Mouse (Mus musculus) forebrain, embryonic 16.5 days (tissue): ENCODE data around the gene Cacng7. TPM values are rescaled to one million over a fixed set of nuclear protein-coding genes. Genes with fewer than 3 reads are reported as not detected.
"Not testable (repeated sequence)": the region's sequence is repeated elsewhere in the genome, so short reads cannot be mapped to it uniquely, and the experiment has no call there.

Experiments used
- ATAC-seq: fragments of 200-750 bp; cut with Nextera tagmentation; 2 replicates; pipeline ENCODE4 v1.8.0; 2017; ENCODE audit warnings: mild to moderate bottlenecking, moderate library complexity
- H3K27ac ChIP-seq: fragments of 300-500 bp; sonication (generic); 2 replicates; pipeline ENCODE4 v1.5.1; 2014; ENCODE audit warnings: low read length, control low read depth
- H3K27me3 ChIP-seq: fragments of 300-500 bp; sonication (generic); replicated peaks from 2 replicates; pipeline ENCODE4 v1.6.1; 2014; ENCODE audit warnings: low read length; ENCODE audit not compliant: control insufficient read depth, insufficient read depth
- H3K36me3 ChIP-seq: fragments of 300-500 bp; sonication (generic); 2 replicates; pipeline ENCODE4 v1.6.1; 2014; ENCODE audit not compliant: control insufficient read depth, insufficient read depth
- H3K4me1 ChIP-seq: fragments of 300-500 bp; sonication (generic); replicated peaks from 2 replicates; pipeline ENCODE4 v1.6.1; 2014; ENCODE audit warnings: low read length; ENCODE audit not compliant: control insufficient read depth, insufficient read depth
- H3K4me2 ChIP-seq: fragments of 300-500 bp; sonication (generic); 2 replicates; pipeline ENCODE4 v1.6.1; 2014; ENCODE audit warnings: mild to moderate bottlenecking, low read length, control low read depth
- H3K4me3 ChIP-seq: fragments of 300-500 bp; sonication (generic); replicated peaks from 2 replicates; pipeline ENCODE4 v1.5.1; 2014; ENCODE audit warnings: mild to moderate bottlenecking, low read length, control low read depth
- H3K9ac ChIP-seq: fragments of 300-500 bp; sonication (generic); replicated peaks from 2 replicates; pipeline ENCODE4 v1.6.1; 2014; ENCODE audit warnings: low read depth, low read length, control low read depth
- H3K9me3 ChIP-seq: fragments of 300-500 bp; sonication (generic); 2 replicates; pipeline ENCODE4 v1.6.1; 2016; ENCODE audit warnings: low read length; ENCODE audit not compliant: control insufficient read depth
- WGBS: fragments of 180-500 bp; shearing (Covaris S2); extraction: QIAGEN DNeasy Blood & Tissue Kit; methylation state at CpG from one replicate; pipeline ENCODE4 v1.1.7; 2014; 5-methylcytosine and 5-hydroxymethylcytosine counted together
- polyA plus RNA-seq: library from polyadenylated mRNA; unstranded; fragments of >200 nt; fragmentation: Nextera tagmentation; extraction: Ambion mirVana; gene quantifications from 2 replicates; pipeline ENCODE4 v1.2.1, GENCODE M21; 2015

Cacng7 gene
- polyA plus RNA-seq, 1 experiment from 2014 or later: 4.3 TPM

- H3K36me3 ChIP-seq: peaks cover 8% of the 10 kb centered on the region
- ATAC-seq: no peak
- H3K9ac ChIP-seq: no peak overlapping the region
- no peak overlapping the region for H3K4me2 ChIP-seq
- WGBS: 81% methylated on average over 3 of the region's 3 CpGs
- H3K4me3 ChIP-seq: no peak overlapping the region
- no peaks in the 10 kb centered on the region for H3K27me3 ChIP-seq
- peaks cover 27% of the 10 kb centered on the region for H3K4me1 ChIP-seq
- H3K9me3 ChIP-seq: no peaks in the 10 kb centered on the region
- no peak overlapping the region for H3K27ac ChIP-seq
Measured at GRCm38 (mm10) chr7:3291764-3292163, 41.0 kb upstream of the Cacng7 start.

GRCm38 (mm10) chr7:3292271-3292670, 40.5 kb upstream of the Cacng7 start:
- not testable (repeated sequence) for H3K9ac ChIP-seq, H3K27me3 ChIP-seq, H3K4me3 ChIP-seq, H3K9me3 ChIP-seq, H3K4me2 ChIP-seq, H3K27ac ChIP-seq, ATAC-seq
- WGBS: 82% methylated on average over 12 of the region's 12 CpGs
- Histone ChIP-seq H3K36me3 (peaks cover 12% of the 10 kb centered on the region), H3K4me1 (peaks cover 27% of the 10 kb centered on the region)

GRCm38 (mm10) chr7:3292791-3293190, 40.0 kb upstream of the Cacng7 start:
- Histone ChIP-seq H3K9ac (no peak overlapping the region), H3K4me3 (peak overlapping the region; percentile 15), H3K4me2 (peak overlapping the region; percentile 35), H3K36me3 (peaks cover 12% of the 10 kb centered on the region), H3K4me1 (peaks cover 27% of the 10 kb centered on the region), H3K27me3 (no peaks in the 10 kb centered on the region), H3K9me3 (no peaks in the 10 kb centered on the region), H3K27ac (no peak overlapping the region)
- 5% methylated on average over 14 of the region's 14 CpGs for WGBS
- no peak for ATAC-seq

DNA sequence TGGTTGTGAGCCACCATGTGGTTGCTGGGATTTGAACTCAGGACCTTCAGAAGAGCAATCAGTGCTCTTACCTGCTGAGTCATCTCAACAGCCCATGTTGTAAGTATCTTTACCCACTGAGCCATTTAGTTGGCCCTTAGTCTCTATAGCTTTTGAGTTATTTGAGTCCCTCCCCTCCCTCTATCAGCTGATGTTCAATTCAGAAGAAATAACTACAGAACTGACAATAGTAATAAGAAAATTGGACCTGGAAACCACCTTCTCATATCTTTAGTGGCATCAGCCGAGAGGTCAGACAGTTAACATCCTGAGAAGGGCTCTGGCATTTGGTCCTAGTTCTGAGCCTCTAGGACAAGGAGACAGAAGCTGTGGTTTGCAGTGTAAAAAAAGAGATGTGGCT, 38.0 kb upstream of the Cacng7 start:
- 94% methylated on average over 1 of the region's 1 CpGs for WGBS
- peaks cover 12% of the 10 kb centered on the region for H3K36me3 ChIP-seq
- no peak for ATAC-seq
- H3K4me2 ChIP-seq: no peak overlapping the region
- H3K9me3 ChIP-seq: no peaks in the 10 kb centered on the region
- no peak overlapping the region for H3K9ac ChIP-seq
- no peak overlapping the region for H3K4me3 ChIP-seq
- peaks cover 26% of the 10 kb centered on the region for H3K4me1 ChIP-seq
- no peak overlapping the region for H3K27ac ChIP-seq
- H3K27me3 ChIP-seq: no peaks in the 10 kb centered on the region

GRCm38 (mm10) chr7:3295321-3296110, 37.2 kb upstream of the Cacng7 start:
- Histone ChIP-seq H3K27ac (no peak overlapping the region), H3K9ac (no peak overlapping the region), H3K4me1 (peaks cover 25% of the 10 kb centered on the region), H3K4me3 (no peak overlapping the region), H3K9me3 (no peaks in the 10 kb centered on the region), H3K4me2 (no peak overlapping the region), H3K36me3 (peaks cover 12% of the 10 kb centered on the region), H3K27me3 (no peaks in the 10 kb centered on the region)
- 95% methylated on average over 5 of the region's 5 CpGs for WGBS
- no peak for ATAC-seq

- Histone ChIP-seq H3K36me3 (peaks cover 12% of the 10 kb centered on the region), H3K4me3 (no peak overlapping the region), H3K27ac (no peak overlapping the region), H3K4me1 (peaks cover 16% of the 10 kb centered on the region), H3K27me3 (peaks cover 3% of the 10 kb centered on the region; the same call in 1 of the 2 replicates), H3K4me2 (no peak overlapping the region), H3K9ac (no peak overlapping the region), H3K9me3 (no peaks in the 10 kb centered on the region)
- 93% methylated on average over 16 of the region's 16 CpGs for WGBS
- no peak for ATAC-seq
Measured at GRCm38 (mm10) chr7:3296711-3297110, 36.0 kb upstream of the Cacng7 start.

- peak overlapping the region; percentile 16 for H3K27ac ChIP-seq
- WGBS: 44% methylated on average over 7 of the region's 7 CpGs
- no peak overlapping the region for H3K9ac ChIP-seq
- no peak overlapping the region for H3K4me2 ChIP-seq
- H3K36me3 ChIP-seq: peaks cover 8% of the 10 kb centered on the region
- no peak overlapping the region for H3K4me3 ChIP-seq
- no peaks in the 10 kb centered on the region for H3K9me3 ChIP-seq
- ATAC-seq: no peak
- peaks cover 5% of the 10 kb centered on the region for H3K27me3 ChIP-seq
- H3K4me1 ChIP-seq: peaks cover 38% of the 10 kb centered on the region
Measured at GRCm38 (mm10) chr7:3299941-3300617, 32.7 kb upstream of the Cacng7 start.

DNA sequence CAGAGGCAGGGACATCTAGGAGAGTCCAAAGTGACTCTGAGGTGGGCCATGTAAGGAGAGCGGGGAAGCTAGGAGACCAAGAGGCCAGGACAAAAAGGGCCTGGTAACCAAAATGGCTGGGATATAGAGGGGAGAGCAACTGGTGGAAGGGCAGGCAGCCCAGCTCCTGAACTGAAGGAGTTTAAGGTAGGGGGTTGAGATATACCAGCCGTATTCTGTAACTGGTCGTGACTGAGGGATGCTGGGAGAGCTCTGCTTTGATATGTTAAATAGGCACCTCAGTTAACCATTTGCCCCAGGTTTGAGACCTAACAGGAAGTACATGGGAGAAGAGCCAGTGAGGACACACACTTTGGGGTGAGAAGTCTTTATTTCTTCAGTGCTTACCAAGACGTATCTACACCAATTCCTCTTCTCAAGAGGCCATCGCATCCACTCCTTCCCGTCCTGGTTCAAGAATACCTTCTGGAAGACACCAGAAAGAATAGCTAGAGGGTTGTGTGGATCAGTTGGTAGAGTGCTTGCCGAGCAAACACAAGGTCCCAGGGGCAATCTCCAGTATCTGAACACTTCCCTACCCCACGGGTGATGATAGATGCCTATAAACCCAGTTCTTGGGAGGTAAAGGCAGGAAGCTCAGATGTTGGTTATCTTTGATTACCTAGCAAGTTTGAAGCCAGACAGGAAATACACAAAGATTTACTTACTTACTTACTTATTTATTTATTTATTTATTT, 31.7 kb upstream of the Cacng7 start:
- H3K4me3 ChIP-seq: no peak overlapping the region
- H3K27me3 ChIP-seq: peaks cover 5% of the 10 kb centered on the region
- no peak overlapping the region for H3K9ac ChIP-seq
- no peak overlapping the region for H3K4me2 ChIP-seq
- H3K9me3 ChIP-seq: no peaks in the 10 kb centered on the region
- WGBS: 79% methylated on average over 8 of the region's 8 CpGs
- H3K36me3 ChIP-seq: peaks cover 8% of the 10 kb centered on the region
- no peak for ATAC-seq
- no peak overlapping the region for H3K27ac ChIP-seq
- peaks cover 38% of the 10 kb centered on the region for H3K4me1 ChIP-seq
